Mouse (Mus musculus): Measurements from ENCODE around the gene Ttc28. TPM values are rescaled to one million over a fixed set of nuclear protein-coding genes. Genes with fewer than 3 reads are reported as not detected.
A peak's percentile ranks its signal among the peaks of the same experiment; 100 is the strongest.

Ttc28 gene
- total RNA-seq, 2 experiments from 2014 or later = 3.9 to 4.2 TPM

DNA sequence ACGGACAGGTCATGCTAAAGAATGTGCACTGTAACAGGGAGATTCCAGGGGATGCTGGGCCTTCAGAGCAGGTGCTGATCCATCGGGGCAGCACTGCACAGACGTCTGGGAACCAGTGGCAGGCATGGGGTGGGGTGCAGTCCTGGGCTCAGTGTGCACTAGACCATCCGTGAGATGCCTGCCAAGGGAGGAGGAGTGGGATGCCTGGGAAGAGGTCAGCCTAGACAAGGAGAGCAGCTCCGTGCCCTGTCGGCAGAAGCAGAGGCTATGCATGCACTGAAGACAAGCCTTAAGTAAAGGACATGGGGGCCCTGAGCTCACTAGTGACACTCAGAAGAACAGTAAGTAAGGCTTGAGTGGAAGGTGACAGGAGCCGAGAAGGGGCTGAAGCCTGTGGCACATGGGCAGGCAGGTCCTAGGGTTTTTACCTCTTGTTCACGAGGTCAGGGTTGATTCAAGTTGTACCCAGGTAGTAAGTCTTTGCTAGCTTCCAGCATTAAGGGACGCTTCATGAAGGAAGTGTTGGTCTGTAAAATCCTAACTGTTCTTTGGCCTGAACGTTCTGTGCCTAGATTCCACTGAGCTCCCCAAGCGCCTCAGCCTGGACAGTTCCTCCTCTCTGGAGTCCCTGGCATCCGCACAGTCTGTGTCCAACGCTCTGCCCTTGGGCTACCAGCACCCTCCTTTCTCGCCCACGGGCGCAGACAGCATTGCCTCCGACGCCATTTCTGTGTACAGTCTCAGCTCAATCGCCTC, 405.0 kb downstream of the Ttc28 start:
- no peak for ATAC-seq (replicated peaks; ENCODE audit: low FRiP score, poor library complexity, severe bottlenecking)

GRCm38 (mm10) chr5:111287571-111287970, 408.0 kb downstream of the Ttc28 start:
- no peak for ATAC-seq (replicated peaks; ENCODE audit: low FRiP score, poor library complexity, severe bottlenecking)

DNA sequence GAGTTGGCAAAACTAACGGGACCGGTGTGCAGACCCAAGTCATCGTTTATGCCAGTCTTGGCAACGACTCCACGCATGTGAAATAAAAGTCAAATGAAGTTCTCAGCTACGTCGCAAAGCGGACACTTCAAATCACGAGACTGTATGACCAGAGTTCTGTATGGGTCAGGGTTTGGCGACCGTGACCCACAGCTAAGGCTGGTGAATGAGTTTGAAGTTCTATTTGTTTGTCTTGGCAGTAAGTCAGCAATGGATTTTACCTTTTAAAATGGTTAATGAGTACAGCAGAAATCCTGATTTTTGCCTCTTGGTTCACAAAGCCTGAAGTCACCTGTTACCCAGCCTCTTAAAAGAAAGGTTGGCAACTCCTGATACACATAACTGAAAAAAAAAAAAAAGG, 408.9 kb downstream of the Ttc28 start:
- no peak for ATAC-seq (replicated peaks; ENCODE audit: low FRiP score, poor library complexity, severe bottlenecking)

DNA sequence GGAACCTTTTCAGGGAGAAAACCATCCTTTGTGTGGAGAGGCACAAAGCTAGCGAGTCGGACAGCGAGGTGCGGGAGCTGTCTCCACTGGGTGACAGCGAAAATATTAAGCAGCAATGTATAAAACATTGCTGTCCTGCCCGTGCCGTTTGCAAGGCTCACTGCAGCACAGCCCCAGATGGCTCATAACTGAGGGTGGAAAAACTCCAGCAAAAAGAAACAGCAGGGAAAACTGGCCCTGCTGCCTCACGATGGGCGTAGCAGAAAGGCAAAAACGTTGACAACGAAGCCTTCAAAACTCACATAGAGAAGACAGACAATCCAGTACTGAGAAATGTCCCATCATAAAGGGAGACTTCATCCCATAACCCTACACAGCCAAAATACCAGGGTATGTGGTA, 410.5 kb downstream of the Ttc28 start:
- no peak for ATAC-seq (replicated peaks; ENCODE audit: low FRiP score, poor library complexity, severe bottlenecking)

- no peak for ATAC-seq (replicated peaks; ENCODE audit: low FRiP score, poor library complexity, severe bottlenecking)
These were observed 412.0 kb downstream of the Ttc28 start for GRCm38 (mm10) chr5:111291639-111292038.

DNA sequence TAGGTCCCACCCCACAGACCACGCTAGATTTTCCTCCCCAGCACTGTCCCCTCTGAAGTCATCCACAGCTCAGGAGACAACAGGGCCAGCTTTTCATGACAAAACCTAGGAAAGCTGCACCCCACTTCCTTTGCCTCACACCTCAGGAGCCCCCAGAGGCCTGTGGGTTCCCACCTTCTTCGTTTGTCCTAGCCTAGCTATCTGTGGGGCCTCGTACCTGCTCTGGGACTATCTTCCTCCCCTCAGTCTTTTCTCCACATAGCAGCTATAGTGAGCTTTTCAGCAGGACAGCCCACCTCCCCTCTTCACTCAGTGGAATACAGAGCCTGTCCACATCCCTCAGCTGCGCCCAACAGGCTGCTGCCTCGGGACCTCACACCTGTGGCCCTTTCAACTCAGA, 418.2 kb downstream of the Ttc28 start:
- no peak for ATAC-seq (replicated peaks; ENCODE audit: low FRiP score, poor library complexity, severe bottlenecking)

GRCm38 (mm10) chr5:111298706-111299105, 419.1 kb downstream of the Ttc28 start:
- ATAC-seq (replicated peaks; ENCODE audit: low FRiP score, poor library complexity, severe bottlenecking) = no peak

DNA sequence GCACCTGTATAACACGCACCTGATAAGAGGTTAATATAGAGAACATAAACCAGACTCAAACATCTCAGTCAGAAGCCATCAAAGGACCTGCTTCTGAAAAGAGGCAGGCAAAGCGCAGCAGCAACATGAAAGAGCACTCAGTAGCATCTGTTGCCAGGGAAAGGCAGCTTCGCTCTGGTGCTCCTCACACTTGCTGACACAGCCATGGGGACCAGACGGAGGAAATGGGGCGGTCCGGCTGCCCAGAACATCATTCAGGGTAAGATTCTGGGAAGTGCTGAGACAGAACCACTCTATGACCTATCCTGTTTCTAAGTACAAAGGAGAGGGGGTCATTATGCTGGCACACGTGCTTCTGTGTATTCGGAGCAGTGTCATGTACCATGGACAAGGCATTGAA, 421.2 kb downstream of the Ttc28 start:
- ATAC-seq (replicated peaks; ENCODE audit: low FRiP score, poor library complexity, severe bottlenecking) = no peak

GRCm38 (mm10) chr5:111301736-111302135, 422.1 kb downstream of the Ttc28 start:
- no peak for ATAC-seq (replicated peaks; ENCODE audit: low FRiP score, poor library complexity, severe bottlenecking)

GRCm38 (mm10) chr5:111304730-111305129, 425.1 kb downstream of the Ttc28 start:
- ATAC-seq (replicated peaks; ENCODE audit: low FRiP score, poor library complexity, severe bottlenecking) = no peak

- no peak for ATAC-seq (replicated peaks; ENCODE audit: low FRiP score, poor library complexity, severe bottlenecking)
These were observed 430.6 kb downstream of the Ttc28 start for GRCm38 (mm10) chr5:111310185-111310584.

DNA sequence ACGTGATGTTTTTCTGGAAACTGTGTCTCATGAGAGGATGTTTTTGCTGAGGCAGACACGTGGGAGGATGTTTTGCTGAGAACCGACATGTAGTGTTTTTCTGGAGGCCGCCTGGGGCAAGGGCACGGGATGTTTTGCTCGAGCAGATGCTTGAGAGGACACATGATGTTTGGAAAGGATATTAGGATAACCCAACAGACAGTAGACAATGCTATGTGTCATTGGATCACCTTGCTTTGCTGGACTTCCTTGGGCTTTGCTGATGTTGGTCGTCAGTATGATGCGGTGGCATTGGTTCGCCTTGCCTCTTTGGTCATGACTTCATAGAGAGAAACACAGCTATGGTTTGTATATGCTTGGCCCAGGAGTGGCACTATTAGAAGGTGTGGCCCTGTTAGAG, 434.2 kb downstream of the Ttc28 start:
- ATAC-seq (replicated peaks; ENCODE audit: low FRiP score, poor library complexity, severe bottlenecking) = no peak

- no peak for ATAC-seq (replicated peaks; ENCODE audit: low FRiP score, poor library complexity, severe bottlenecking)
These were observed 435.5 kb downstream of the Ttc28 start for GRCm38 (mm10) chr5:111315061-111315460.

GRCm38 (mm10) chr5:111317526-111317925, 437.9 kb downstream of the Ttc28 start:
- no peak for ATAC-seq (replicated peaks; ENCODE audit: low FRiP score, poor library complexity, severe bottlenecking)

GRCm38 (mm10) chr5:111318946-111319345, 439.3 kb downstream of the Ttc28 start:
- no peak for ATAC-seq (replicated peaks; ENCODE audit: low FRiP score, poor library complexity, severe bottlenecking)

GRCm38 (mm10) chr5:111325813-111326212, 446.2 kb downstream of the Ttc28 start:
- no peak for ATAC-seq (replicated peaks; ENCODE audit: low FRiP score, poor library complexity, severe bottlenecking)

DNA sequence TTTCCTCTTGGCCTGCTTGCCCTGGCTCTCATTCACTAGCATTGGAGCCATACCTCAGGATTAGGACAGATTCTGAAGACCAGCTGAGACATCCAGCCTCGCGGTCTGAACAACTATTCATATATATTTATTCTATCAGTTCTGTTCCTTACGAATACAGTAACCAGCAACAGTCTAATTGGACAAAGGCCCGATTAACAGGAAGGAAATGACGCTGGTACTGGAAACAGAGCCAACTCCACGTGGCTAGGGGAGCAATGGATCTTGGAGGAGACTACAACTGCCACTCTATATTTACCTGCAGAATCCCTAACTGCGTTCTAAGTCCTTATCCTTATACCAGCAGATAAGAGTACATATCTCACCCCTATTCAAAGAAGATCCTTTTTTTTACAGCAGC, 447.8 kb downstream of the Ttc28 start:
- ATAC-seq (replicated peaks; ENCODE audit: low FRiP score, poor library complexity, severe bottlenecking) = no peak

DNA sequence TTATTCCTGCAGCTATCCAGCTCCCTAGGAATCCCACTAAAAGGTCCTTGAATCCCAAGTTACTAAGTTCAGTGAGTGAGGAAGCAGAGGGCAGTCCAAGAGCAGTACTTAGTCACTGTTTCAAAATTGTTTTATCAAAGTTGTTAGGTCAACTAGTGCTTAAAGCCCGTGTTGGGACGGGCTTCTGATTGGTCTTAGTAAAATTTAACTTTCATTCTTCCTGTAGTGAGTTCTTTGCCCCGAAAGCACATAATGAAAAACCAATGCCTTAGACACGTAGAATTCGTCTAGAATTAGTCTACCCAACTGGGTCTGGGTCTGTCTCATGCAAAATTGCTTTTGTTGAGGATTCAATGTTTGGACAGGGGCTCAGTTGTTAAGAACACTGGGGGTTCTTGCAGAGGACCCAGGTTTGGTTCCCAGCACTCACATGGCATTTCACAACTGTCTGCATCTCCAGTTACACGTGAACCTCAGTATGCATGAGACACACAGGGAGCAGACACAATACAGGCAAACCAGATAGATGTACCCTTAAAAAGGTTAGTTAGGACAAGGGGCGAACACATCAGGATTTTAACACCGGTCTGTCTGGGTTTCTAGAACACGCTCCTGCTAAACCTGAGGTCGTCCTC, 450.3 kb downstream of the Ttc28 start:
- peak; percentile 23 for ATAC-seq (replicated peaks; ENCODE audit: low FRiP score, poor library complexity, severe bottlenecking)

- peak; percentile 98 for ATAC-seq (replicated peaks; ENCODE audit: low FRiP score, poor library complexity, severe bottlenecking)
These were observed 451.0 kb downstream of the Ttc28 start, which contains the start of gene Pitpnb for GRCm38 (mm10) chr5:111330417-111331098. Gene Pitpnb (plus strand): TSS chr5:111330763.

DNA sequence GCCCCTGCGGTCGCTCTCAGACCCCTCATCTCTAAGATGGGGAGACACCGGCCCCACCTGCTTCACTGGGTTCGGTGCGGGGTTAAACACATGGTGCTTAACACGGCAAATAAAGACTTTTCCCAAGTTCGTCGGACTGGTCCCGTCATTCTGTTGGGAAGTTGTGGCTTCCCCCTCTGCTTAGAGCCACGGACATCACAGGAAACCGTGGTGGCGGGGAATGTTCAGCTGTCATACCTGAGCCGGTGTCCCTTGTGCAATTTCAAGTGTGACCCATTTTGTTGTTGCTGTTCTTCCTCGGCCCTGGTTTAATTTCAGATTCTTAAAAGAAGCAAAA, 451.5 kb downstream of the Ttc28 start:
- 0 out of 2 replicates have a peak, but pooled peaks have one; percentile 5 for ATAC-seq (replicated peaks; ENCODE audit: low FRiP score, poor library complexity, severe bottlenecking)
